Mouse (Mus musculus) urinary bladder, adult 2 months (tissue): ENCODE measurements around the gene Btbd35f18. TPM values are rescaled to one million over a fixed set of nuclear protein-coding genes. Genes with fewer than 3 reads are reported as not detected.
"Not testable (repeated sequence)": the region's sequence is repeated elsewhere in the genome, so short reads cannot be mapped to it uniquely, and the experiment has no call there.

Source experiments
- DNase-seq: peaks from one replicate; pipeline ENCODE4 v3.0.0; 2022; ENCODE audit warnings: low spot score
- polyA plus RNA-seq: library from polyadenylated mRNA; depleted of rRNA; stranded (reverse); fragments of >200 nt; gene quantifications from 2 replicates; pipeline ENCODE4 v1.2.3, GENCODE M21; 2012; rRNA removed

Btbd35f18 gene
- polyA plus RNA-seq: not detected in 2 replicates

GRCm38 (mm10) chrX:3699933-3700332, at the start of gene Btbd35f18:
Gene Btbd35f18, plus strand, starts transcription at chrX:3700233.
- DNase-seq: not testable (repeated sequence)

Other genes with a start within 250 kb of the Btbd35f18 start
- gene Btbd35f10, start 52.7 kb downstream of the Btbd35f18 start, polyA plus RNA-seq: not detected in 2 replicates